Mouse (Mus musculus) kidney, postnatal 0 days (tissue): ENCODE results near the gene Hpd. TPM values are rescaled to one million over a fixed set of nuclear protein-coding genes. Genes with fewer than 3 reads are reported as not detected.
"Not testable (repeated sequence)": the region's sequence is repeated elsewhere in the genome, so short reads cannot be mapped to it uniquely, and the experiment has no call there.

ENCODE experiments used
- ATAC-seq: fragments of 200-750 bp; cut with Nextera tagmentation; replicated peaks from 2 replicates; pipeline ENCODE4 v1.8.0; 2017; ENCODE audit warnings: low read depth, moderate number of reproducible peaks, moderate TSS enrichment, moderate library complexity; ENCODE audit not compliant: low FRiP score
- DNase-seq: peaks from one replicate; pipeline ENCODE4 v3.0.0-alpha.2; 2016; ENCODE audit warnings: low spot score
- H3K27ac ChIP-seq: fragments of 300-500 bp; sonication (generic); 2 replicates; pipeline ENCODE4 v1.5.1; 2014; ENCODE audit warnings: mild to moderate bottlenecking
- H3K27me3 ChIP-seq: fragments of 300-500 bp; sonication (generic); 2 replicates; pipeline ENCODE4 v1.6.1; 2014; ENCODE audit warnings: low read length, mixed read lengths; ENCODE audit not compliant: insufficient read depth
- H3K36me3 ChIP-seq: fragments of 300-500 bp; sonication (generic); 2 replicates; pipeline ENCODE4 v1.6.1; 2014; ENCODE audit warnings: low read length, mixed read lengths; ENCODE audit not compliant: insufficient read depth
- H3K4me1 ChIP-seq: fragments of 300-500 bp; sonication (generic); replicated peaks from 2 replicates; pipeline ENCODE4 v1.6.1; 2014; ENCODE audit warnings: antibody characterized with exemption, low read length, mixed read lengths; ENCODE audit not compliant: insufficient read depth
- H3K4me2 ChIP-seq: fragments of 300-500 bp; sonication (generic); 2 replicates; pipeline ENCODE4 v1.6.1; 2014; ENCODE audit warnings: mild to moderate bottlenecking, low read length, moderate library complexity, mixed read lengths
- H3K4me3 ChIP-seq: fragments of 300-500 bp; sonication (generic); replicated peaks from 2 replicates; pipeline ENCODE4 v1.5.1; 2014; ENCODE audit warnings: low read depth, low read length
- H3K9ac ChIP-seq: fragments of 300-500 bp; sonication (generic); 2 replicates; pipeline ENCODE4 v1.6.1; 2014; ENCODE audit warnings: low read depth, low read length
- H3K9me3 ChIP-seq: fragments of 300-500 bp; sonication (generic); replicated peaks from 2 replicates; pipeline ENCODE4 v1.6.1; 2016; ENCODE audit warnings: low read length, inconsistent platforms, mixed read lengths
- CTCF ChIP-seq: IDR thresholded peaks from 2 replicates; pipeline ENCODE4 v1.5.1; 2016; ENCODE audit warnings: antibody characterized with exemption, low read depth, mild to moderate bottlenecking, moderate library complexity
- WGBS: fragments of 180-500 bp; shearing (Covaris S2); extraction: QIAGEN DNeasy Blood & Tissue Kit; methylation state at CpG from one replicate; pipeline ENCODE4 v1.1.7; 2014; 5-methylcytosine and 5-hydroxymethylcytosine counted together
- polyA plus RNA-seq: library from polyadenylated mRNA; unstranded; fragments of >200 nt; fragmentation: Nextera tagmentation; extraction: Ambion mirVana; gene quantifications from 2 replicates; pipeline ENCODE4 v1.2.1, GENCODE M21; 2015

Gene Hpd
- 0.32 and 0.45 TPM in 2 replicates for polyA plus RNA-seq

- DNase-seq (no peak), ATAC-seq (no peak)
- Histone ChIP-seq H3K27ac (no peak within 1 kb of the TSS), H3K4me2 (no peak within 1 kb of the TSS), H3K27me3 (no peaks in the 10 kb centered on the region), H3K9ac (no peak within 1 kb of the TSS), H3K4me1 (no peaks in the 10 kb centered on the region), H3K9me3 (no peaks in the 10 kb centered on the region), H3K4me3 (no peak within 1 kb of the TSS), H3K36me3 (no peaks in the 10 kb centered on the region)
- no peak for TF ChIP-seq CTCF
- 76% methylated on average over 10 of the region's 10 CpGs for WGBS
These were observed at the start of gene Hpd for GRCm38 (mm10) chr5:123182651-123183050. Gene Hpd (minus strand): TSS chr5:123182727.

DNA sequence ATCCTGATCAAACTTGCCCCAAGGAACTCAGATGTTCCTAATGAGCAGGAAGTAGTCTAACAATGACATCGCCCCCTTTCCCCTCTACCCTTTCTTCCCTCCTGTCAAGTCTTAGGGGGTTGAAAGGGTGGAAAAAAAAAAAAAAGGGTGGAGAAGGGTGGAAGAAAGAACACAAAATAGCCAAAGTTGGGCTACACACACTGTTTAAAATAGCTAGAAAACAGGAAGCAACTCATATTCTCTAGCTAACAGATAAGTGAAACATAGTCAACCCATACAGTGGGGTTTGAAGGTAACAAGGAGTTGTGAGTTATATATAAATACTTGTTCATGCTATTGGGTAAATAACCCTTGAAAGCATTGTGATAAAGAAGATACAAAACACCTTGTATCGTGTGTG lies 49.7 kb upstream of the Hpd start:
- Histone ChIP-seq H3K9ac (no peak overlapping the region), H3K4me1 (peaks cover 4% of the 10 kb centered on the region), H3K4me3 (no peak overlapping the region), H3K27ac (no peak overlapping the region), H3K27me3 (no peaks in the 10 kb centered on the region), H3K9me3 (no peaks in the 10 kb centered on the region), H3K4me2 (no peak overlapping the region), H3K36me3 (0 out of 2 replicates have a peak, but pooled peaks cover 5% of the 10 kb centered on the region)
- 95% methylated on average over 2 of the region's 2 CpGs for WGBS
- no peak for TF ChIP-seq CTCF
- ATAC-seq (no peak), DNase-seq (no peak)

- peak overlapping the region; percentile 72; the same call in 1 of the 2 replicates for H3K9ac ChIP-seq
- WGBS, result 76% methylated on average over 6 of the region's 6 CpGs
- no peak for DNase-seq
- H3K27me3 ChIP-seq, result no peaks in the 10 kb centered on the region
- no peak for TF ChIP-seq CTCF
- no peak overlapping the region for H3K4me3 ChIP-seq
- ATAC-seq, result no peak
- H3K9me3 ChIP-seq, result no peaks in the 10 kb centered on the region
- 0 out of 2 replicates have a peak, but pooled peaks cover 2% of the 10 kb centered on the region for H3K36me3 ChIP-seq
- peak overlapping the region; percentile 77; the same call in 1 of the 2 replicates for H3K4me2 ChIP-seq
- H3K4me1 ChIP-seq, result peaks cover 4% of the 10 kb centered on the region
- no peak overlapping the region for H3K27ac ChIP-seq
These were observed 46.8 kb upstream of the Hpd start for GRCm38 (mm10) chr5:123229296-123229695.

GRCm38 (mm10) chr5:123228524-123228922 lies 46.0 kb upstream of the Hpd start:
- H3K27me3 ChIP-seq, result no peaks in the 10 kb centered on the region
- no peaks in the 10 kb centered on the region for H3K9me3 ChIP-seq
- peak overlapping the region; percentile 74 for H3K4me3 ChIP-seq
- 5% methylated on average over 15 of the region's 15 CpGs for WGBS
- peak overlapping the region; percentile 77 for H3K4me2 ChIP-seq
- ATAC-seq (no peak), DNase-seq (no peak)
- H3K9ac ChIP-seq, result peak overlapping the region; percentile 72
- no peak overlapping the region for H3K27ac ChIP-seq
- H3K36me3 ChIP-seq, result 0 out of 2 replicates have a peak, but pooled peaks cover 2% of the 10 kb centered on the region
- TF ChIP-seq CTCF, result no peak
- H3K4me1 ChIP-seq, result peaks cover 4% of the 10 kb centered on the region

- H3K4me1 ChIP-seq, result peaks cover 4% of the 10 kb centered on the region
- 0 out of 2 replicates have a peak, but pooled peaks cover 2% of the 10 kb centered on the region for H3K36me3 ChIP-seq
- peak overlapping the region; percentile 74 for H3K4me3 ChIP-seq
- peak; percentile 88 for ATAC-seq
- H3K27me3 ChIP-seq, result no peaks in the 10 kb centered on the region
- H3K4me2 ChIP-seq, result peak overlapping the region; percentile 77
- no peak for TF ChIP-seq CTCF
- peak; percentile 97 for DNase-seq
- WGBS, result 2% methylated on average over 42 of the region's 42 CpGs
- peak overlapping the region; percentile 72 for H3K9ac ChIP-seq
- no peak overlapping the region for H3K27ac ChIP-seq
- no peaks in the 10 kb centered on the region for H3K9me3 ChIP-seq
These were observed 45.4 kb upstream of the Hpd start for GRCm38 (mm10) chr5:123227762-123228523.

GRCm38 (mm10) chr5:123226851-123227250 lies 44.3 kb upstream of the Hpd start:
- H3K4me2 ChIP-seq, result no peak overlapping the region
- no peak overlapping the region for H3K4me3 ChIP-seq
- no peak overlapping the region for H3K27ac ChIP-seq
- no peak overlapping the region for H3K9ac ChIP-seq
- no peak for TF ChIP-seq CTCF
- ATAC-seq (no peak), DNase-seq (no peak)
- 88% methylated on average over 7 of the region's 7 CpGs for WGBS
- H3K36me3 ChIP-seq, result no peaks in the 10 kb centered on the region
- H3K9me3 ChIP-seq, result no peaks in the 10 kb centered on the region
- H3K27me3 ChIP-seq, result no peaks in the 10 kb centered on the region
- H3K4me1 ChIP-seq, result peaks cover 4% of the 10 kb centered on the region

- H3K27ac ChIP-seq, ATAC-seq, H3K36me3 ChIP-seq, H3K9ac ChIP-seq, H3K27me3 ChIP-seq, H3K4me2 ChIP-seq, H3K4me1 ChIP-seq, DNase-seq, H3K4me3 ChIP-seq, H3K9me3 ChIP-seq: not testable (repeated sequence)
- 59% methylated on average over 6 of the region's 6 CpGs for WGBS
These were observed 41.3 kb upstream of the Hpd start for GRCm38 (mm10) chr5:123223861-123224260.
